Mouse (Mus musculus): Measurements from ENCODE around the gene Dtd1. TPM values are rescaled to one million over a fixed set of nuclear protein-coding genes. Genes with fewer than 3 reads are reported as not detected.

The Dtd1 gene
- total RNA-seq, 2 experiments from 2014 or later = 1.2 to 10.4 TPM

DNA sequence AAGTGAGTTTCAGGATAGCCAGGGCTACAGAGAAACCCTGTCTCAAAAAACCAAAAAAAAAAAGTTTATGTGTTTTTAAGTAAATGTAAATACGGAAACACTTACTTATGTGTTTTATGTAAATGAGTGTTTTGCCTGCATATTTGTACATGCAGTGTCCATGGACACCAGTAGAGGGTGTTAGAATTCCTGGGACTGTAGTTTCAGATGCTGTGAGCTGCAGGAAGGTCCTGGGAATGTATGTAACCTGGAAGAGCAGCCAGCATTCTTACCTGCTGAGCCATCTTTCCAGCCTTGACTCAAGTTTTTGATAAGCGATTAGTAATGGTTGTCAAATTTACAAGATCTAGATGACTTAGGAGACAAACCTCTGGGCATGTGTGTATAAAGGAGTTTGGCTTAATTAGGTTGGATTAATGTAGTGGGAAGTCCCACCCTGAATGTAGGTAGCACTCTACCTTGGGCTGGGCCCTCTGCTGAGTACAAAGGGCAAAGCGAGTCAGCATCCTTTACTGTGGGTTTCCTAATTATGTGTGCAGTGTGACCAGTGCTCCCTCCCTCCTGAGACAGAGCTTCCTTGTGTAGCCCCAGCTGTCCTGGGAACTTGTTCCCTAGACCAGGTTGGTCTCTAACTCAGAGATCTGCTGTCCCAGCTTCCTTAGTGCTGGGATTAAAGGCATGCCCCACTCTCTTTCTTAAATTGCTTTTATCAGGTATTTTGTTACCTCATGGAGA, 101.9 kb downstream of the Dtd1 start:
- no peak for ATAC-seq (replicated peaks; ENCODE audit: low FRiP score, poor library complexity, severe bottlenecking)

DNA sequence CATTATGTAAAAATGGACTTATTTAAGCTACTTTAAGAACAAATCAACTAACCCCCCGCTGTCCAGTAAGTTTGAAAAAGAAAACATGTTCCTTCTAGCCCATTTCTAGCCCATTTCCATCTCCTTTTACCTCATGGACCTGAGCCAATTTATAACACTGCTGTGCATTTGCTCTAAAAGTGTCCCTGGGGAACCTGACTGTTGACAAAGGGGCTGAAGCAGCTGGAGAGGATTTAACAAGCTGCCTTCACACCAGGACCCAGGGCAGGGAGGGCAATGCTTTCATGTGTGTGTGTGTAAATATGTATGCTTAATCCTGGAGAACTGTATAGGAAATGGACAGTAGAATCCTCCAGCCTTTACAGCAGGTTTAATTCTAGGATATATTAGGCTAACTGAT, 109.6 kb downstream of the Dtd1 start:
- ATAC-seq (replicated peaks; ENCODE audit: low FRiP score, poor library complexity, severe bottlenecking) = no peak

DNA sequence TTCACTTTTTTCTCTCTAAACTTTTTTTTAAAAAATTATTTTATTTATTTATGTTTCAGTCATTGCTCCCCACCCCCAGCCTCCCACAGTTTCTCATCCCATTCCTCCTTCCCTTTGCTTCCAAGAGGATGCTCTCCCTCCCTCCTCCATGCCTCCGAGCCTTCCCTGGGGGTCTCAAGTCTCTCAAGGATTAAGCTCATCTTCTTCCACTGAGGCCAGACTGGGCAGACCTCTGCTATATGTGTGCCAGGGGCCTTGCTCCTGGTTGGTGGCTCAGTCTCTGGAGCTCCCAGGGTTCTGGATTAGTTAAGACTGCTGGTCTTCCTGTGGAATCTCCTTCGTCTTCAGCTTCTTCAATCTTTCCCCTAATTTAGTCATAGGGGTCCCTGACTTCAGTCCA, 110.0 kb downstream of the Dtd1 start:
- ATAC-seq (replicated peaks; ENCODE audit: low FRiP score, poor library complexity, severe bottlenecking) = no peak

DNA sequence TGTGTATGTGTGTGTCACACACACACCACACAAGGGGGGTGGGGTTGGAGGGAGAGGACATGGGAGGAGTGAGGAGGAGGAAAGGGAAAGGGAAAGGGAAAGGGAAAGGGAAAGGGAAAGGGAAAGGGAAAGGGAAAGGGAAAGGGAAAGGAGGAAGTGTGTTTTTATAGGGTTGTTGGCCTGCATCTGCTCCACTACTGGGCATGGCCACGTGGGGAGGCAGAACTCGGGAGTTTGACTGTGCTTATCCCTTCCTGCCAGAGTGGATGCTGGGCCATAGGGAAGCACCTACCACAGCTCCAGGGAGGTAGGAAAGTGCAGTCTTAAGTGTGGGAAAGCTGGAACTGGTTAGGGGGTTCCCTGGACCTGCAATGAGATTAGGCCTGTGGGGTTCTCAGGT, 114.9 kb downstream of the Dtd1 start:
- no peak for ATAC-seq (replicated peaks; ENCODE audit: low FRiP score, poor library complexity, severe bottlenecking)

DNA sequence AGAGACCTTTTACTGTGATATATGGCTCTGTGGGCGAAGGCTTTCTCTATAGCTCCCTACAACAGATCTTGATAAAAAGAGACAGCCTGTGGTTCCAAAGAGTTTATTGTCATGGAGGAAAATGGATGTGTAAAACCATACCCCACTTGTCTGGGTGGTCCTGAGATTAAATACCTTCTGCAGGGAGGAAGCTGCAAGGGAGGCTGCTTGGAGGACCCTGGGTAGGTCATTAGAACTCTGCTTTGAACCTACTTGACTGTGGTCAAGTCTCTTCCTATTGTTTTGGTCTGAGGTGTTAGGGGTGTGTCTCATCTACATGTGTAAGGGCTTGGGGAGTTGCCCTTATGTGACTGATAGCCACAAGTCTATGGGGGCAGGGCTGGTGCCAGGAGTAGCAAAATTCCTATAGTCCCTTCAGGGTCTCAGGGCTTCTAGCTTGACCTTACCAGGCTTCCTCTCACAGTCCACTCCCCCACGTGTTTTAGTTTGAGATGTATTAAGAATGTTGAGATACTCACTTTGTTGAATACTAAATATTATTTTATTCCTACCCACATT, 115.6 kb downstream of the Dtd1 start:
- no peak for ATAC-seq (replicated peaks; ENCODE audit: low FRiP score, poor library complexity, severe bottlenecking)

DNA sequence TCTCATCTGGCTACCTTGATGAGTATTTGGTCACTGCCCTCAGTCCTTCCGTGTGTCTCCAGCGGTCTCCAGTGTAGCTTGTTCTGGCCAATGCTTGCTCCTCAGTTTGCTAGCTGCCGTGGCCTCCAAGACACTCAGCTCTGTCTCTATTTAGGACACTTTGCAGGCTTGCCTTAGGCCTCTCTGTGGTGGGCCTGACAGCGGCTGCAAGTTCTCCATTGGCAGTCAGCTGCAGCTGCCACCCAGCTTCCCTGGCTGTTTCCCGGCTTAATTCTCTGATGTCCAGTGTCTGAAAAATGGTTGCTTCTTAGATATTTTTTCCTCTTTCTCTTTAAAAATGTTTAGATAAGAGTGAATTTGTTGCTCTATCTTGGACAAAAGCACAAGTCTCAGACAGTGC, 116.6 kb downstream of the Dtd1 start:
- no peak for ATAC-seq (replicated peaks; ENCODE audit: low FRiP score, poor library complexity, severe bottlenecking)

DNA sequence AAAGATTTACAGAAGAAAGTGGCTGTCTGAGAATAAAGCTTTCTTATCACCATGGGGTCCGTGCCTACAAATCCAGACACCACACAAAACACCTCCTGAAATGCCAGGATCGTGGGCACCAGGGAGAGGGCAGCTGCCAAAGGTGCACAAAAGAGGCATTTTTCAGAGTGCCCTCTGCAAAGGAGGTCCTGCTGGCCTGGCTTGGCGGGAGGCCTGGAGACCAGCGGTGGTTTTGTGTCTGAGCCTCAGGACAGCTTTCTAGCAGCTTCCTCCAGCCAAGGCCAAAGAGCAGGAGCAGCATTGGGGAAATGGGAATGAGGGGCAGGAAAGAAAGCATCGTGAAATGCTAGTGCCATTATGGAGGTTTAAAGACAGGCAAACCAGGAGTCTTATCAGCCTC, 118.6 kb downstream of the Dtd1 start:
- ATAC-seq (replicated peaks; ENCODE audit: low FRiP score, poor library complexity, severe bottlenecking) = no peak

DNA sequence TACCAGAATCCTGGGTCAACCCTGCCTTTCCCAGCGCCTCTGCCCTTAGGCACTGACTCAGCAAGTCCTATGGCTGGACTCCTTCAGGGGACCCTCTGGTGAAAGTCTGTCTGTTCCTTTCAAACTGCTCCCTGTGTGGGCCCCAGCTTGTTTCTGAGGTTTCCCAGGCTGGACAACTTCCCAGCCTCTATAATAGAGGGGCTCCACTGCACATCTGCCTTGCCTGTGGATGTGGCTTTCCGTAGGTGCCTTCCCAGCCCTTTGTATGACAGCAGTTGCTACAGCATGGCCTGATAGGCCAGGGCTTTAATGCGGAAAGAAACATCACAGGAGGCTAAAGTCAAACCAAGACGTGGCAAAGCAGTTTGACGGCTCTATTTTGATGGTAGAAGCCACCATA, 119.6 kb downstream of the Dtd1 start:
- ATAC-seq (replicated peaks; ENCODE audit: low FRiP score, poor library complexity, severe bottlenecking) = no peak

DNA sequence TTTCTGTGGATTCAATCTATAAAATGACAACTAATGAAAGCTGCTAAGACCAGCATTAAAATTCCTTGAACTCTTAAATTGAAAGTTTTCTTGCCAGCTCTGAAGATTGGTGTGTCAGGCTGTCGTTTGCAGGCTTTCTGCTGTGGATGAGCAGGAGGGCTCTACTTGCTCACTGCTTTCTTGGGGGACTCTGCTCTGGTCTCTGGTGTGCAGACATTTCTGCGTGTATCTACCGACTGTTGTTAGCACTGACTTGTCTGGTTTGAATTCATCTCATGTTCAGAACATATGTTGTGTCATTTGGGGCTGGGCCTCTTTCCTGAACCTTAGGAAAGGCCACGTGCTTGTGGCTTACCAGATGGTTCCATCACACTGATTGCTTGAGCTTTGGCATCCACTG, 120.0 kb downstream of the Dtd1 start:
- no peak for ATAC-seq (replicated peaks; ENCODE audit: low FRiP score, poor library complexity, severe bottlenecking)

DNA sequence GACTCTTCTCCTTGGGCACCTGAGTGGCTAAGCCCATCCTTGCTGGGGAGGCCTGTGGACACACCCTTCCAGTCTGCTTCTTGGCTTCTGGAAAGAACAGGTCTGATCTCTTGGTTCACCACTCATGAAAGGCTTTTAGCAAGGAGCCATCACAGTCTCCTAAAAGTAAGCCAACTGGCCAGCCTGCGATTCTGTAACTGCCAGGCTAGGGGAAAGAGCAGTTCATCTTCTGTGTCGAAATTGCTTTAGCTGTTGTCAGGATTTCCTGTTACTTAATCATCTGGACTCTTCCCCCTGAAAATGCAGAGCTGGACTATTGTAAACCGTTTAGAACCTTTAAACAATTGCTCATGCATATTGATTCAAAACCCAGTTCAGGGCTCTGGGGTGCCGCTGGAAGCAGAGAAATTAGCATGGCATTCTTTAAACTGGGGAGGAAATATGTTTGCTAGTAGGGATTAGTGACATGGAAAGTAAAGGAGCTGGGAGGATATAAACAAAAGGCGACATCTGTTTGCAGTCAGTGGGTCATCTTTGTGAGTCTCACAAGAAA, 120.8 kb downstream of the Dtd1 start:
- no peak for ATAC-seq (replicated peaks; ENCODE audit: low FRiP score, poor library complexity, severe bottlenecking)

DNA sequence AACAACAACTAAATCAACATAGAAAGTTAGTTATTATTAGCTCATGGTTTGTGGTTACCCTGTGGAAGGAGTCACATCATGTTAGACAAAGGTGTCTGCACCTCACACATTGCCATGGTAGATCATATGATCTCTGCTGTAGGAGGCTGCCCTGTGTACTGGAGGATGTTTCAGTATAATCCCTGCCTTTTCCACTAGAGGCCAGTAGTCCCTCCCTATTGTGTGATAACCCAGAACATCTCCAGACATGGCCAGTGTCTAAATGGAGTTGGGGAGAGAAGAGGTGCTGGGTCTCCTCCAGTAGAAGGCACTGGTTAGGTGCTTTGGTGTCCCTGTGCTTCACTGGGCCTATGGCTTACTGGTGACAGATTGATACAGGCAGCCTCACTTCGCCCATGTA, 125.0 kb downstream of the Dtd1 start:
- ATAC-seq (replicated peaks; ENCODE audit: low FRiP score, poor library complexity, severe bottlenecking) = no peak

DNA sequence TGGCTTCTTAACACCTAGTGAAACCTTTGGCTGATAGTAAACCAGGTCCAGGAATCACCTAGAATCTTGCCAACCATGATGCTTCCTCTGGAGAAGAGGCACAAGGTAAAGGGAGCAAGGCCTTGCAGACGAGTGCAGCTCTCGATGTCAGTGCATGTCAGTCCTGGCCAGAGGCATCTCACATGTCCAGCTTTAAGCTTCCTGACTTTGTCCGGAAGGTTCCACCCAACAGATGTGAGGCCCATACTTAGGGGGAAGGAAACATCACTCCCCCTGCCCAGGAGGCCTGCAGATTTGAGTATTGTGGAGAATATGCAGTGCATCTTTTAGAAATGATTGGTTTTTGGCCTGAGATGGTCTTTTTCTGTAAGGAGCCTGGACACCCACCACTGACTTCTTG, 127.4 kb downstream of the Dtd1 start:
- no peak for ATAC-seq (replicated peaks; ENCODE audit: low FRiP score, poor library complexity, severe bottlenecking)

DNA sequence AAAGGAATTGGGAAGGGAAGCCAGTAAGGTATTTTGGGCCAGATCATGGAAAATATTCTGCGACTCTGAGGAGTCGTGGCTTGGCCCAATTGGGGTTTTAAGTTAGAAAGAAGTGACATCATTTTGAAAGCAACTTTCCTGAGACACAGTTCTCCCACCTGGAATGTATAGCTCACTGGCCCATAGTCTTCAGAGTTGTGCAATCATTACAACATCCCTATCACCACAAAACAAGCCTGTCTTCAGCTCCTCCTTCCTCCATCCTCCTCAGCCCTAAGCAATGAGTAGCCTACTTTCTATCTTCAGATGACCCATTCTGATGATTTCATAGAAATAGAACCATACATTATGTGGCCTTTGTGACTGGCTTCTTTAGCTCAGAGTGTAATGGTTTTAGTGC, 130.1 kb downstream of the Dtd1 start:
- ATAC-seq (replicated peaks; ENCODE audit: low FRiP score, poor library complexity, severe bottlenecking) = no peak

DNA sequence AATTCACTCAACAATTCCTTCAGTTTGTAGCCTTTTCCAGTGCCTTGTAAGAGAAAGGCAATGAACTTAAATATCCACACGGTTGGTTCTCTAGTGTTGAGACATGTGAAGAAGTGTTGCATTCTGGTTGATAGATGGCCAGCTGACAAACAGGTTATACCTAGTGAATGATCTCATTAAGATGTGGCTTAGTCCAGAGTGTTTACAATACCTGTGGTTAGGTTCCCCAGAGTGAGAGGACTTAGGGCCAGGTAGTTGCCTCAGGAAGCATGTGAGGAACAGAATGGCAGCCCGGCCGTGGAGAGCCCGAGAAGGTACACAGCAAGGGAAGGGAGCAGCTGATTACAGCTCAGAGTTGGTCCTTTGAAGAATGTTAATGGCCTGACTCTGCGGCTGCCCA, 138.5 kb downstream of the Dtd1 start:
- no peak for ATAC-seq (replicated peaks; ENCODE audit: low FRiP score, poor library complexity, severe bottlenecking)

DNA sequence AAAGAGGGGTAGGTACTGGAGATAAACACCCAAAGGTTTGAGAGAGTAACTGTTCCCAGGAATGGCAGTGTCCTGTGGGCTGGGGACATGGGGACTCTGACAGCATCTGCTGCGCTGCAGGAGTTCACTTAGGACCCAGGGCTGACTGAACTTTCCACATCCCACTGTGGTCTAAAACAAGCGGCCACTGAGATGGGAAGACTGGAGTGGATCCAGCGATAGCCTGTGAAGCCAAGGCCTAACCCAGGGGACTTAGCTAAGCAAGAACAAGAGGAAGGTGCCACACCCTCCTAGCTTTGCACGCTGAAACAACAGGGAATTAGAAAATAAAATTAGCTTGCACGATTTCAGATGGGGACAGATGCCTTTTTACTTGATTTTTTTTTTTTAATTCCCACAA, 138.9 kb downstream of the Dtd1 start:
- no peak for ATAC-seq (replicated peaks; ENCODE audit: low FRiP score, poor library complexity, severe bottlenecking)

DNA sequence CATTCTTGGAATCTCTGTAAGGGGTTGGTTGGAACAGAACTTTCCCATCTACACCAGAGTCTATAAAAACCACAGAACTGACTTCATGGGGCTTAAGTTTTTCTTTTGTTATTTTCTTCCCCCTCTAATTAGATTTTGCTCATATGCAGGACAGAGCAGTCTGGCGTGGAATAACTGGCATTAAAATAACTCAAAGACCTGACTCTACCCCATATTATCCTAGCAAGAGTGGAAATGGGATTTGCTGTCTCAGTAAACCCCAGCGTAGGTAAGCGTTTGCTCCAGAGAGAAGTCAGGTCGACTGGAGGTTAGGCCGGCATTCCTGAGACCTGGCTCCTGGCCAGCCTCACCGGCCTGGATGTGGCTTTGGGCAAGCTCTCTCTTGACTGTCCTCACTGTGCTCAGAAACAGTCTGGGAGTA, 140.9 kb downstream of the Dtd1 start:
- ATAC-seq (replicated peaks; ENCODE audit: low FRiP score, poor library complexity, severe bottlenecking) = no peak

DNA sequence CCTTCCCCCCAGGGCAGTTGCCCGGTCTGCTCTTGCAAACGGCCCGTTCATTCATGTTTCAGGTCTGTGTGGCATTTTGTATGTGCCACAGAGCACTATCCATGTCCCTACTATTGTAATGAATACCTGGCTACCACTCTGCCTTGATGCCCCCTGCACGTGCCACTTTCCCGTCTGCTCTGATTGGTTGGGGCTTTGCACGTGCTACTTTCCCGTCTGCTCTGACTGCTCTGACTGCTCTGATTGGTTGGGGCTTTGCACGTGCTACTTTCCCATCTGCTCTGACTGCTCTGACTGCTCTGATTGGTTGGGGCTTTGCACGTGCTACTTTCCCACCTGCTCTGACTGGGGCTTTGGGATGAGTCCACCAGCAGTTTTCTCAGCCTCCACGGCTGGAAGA, 142.3 kb downstream of the Dtd1 start:
- ATAC-seq (replicated peaks; ENCODE audit: low FRiP score, poor library complexity, severe bottlenecking) = no peak

DNA sequence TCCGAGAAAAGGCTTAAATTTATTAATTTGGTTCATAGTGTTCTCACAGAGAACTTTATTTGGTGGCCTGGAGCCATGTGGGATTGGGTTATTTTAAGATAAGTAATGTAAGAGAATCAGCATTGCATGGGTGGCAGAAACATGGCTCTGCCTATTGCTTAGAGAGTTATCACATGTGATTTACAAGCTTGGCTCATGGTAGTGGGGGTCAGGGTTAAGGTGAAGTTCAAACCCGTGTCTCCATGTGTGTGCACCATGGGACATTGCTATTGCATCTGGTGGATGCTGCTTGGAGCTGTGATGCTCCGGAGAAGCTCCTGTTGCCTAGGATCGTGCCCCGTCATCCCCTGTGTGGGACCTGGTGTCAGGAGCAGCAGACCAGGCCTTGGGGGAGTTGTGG, 143.6 kb downstream of the Dtd1 start:
- ATAC-seq (replicated peaks; ENCODE audit: low FRiP score, poor library complexity, severe bottlenecking) = no peak

DNA sequence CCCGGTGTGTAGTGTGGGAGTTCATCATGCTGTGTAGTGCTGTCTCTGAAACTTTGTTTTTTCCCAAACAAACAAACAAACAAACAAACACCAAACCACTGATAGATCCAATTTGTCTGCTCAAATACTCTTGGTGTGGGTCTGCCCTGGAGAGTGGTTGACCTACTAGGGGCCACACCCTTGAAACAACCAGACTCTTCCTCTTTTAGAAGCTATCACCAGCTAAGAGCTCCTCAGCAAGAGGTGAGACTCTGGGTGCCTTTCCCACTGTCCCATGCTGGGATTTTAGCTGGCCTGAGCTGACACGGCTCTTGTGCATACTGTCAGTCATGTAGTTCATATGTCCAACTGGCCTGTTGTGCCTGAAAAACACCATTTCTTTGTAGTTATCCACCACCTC, 145.6 kb downstream of the Dtd1 start:
- ATAC-seq (replicated peaks; ENCODE audit: low FRiP score, poor library complexity, severe bottlenecking) = no peak

DNA sequence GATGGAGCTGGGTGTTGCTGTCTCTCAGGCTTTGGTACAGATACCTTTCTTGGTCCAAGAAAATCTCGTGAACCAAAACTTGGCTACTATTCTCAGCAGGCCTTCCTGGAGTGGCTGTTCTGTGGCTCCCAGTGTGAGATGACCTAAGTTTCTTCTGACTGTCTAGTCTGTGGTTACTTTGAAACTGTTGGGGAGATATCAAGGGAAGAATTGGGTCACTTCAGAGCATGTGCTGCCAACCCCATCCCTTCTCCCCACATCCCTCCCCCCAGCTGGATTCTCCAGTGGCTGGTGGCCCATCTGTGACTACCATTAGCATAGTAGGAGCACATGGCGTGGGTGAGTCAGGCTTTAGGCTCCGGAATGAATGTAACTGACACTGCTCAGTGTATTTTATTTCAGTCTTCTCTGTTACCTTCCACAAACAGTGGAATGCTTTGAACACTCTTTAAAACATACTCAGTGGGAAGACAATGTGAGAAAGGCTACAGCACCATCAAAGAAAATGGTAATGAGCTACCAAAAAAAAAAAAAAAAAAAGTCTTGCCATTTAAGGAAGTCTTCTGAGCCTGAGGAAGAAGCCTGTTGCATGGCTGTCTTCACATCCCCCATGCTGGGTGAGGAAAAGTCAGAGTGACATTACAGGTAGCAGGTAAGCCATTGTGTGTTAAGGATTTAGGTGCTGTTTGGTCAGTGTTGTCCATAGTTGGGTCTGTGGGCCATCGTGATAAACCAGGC, 146.5 kb downstream of the Dtd1 start:
- ATAC-seq (replicated peaks; ENCODE audit: low FRiP score, poor library complexity, severe bottlenecking) = no peak

DNA sequence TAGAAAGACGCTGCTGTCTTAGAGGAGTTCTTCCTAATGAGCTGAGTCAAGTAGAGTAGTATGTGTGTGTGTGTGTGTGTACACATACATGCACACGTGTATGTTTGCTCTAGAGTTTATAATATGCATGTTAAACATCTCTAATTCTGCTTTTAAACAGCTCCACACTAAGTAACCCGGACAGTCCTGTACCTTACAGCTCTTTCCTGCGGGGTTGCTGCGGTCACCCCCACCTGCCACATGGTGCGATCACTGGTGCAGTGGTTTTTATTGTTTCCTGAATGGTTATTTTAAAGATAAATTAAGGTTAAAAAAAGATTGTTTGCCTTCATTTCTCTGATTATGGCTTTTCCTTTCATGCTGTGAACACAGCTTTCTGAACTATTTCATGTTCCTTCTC, 153.9 kb downstream of the Dtd1 start:
- no peak for ATAC-seq (replicated peaks; ENCODE audit: low FRiP score, poor library complexity, severe bottlenecking)
